Mouse (Mus musculus) layer of hippocampus, adult 11-12 months (tissue): ENCODE measurements around the gene Rab31.

Source experiments
- DNase-seq: peaks from one replicate; pipeline ENCODE4 v3.0.0; 2022; ENCODE audit warnings: low spot score

The Rab31 gene

GRCm38 (mm10) chr17:65625563-65625962 lies 147.0 kb downstream of the Rab31 start:
- DNase-seq = no peak

- DNase-seq = no peak
These were observed 149.4 kb downstream of the Rab31 start for GRCm38 (mm10) chr17:65623130-65623529.

- DNase-seq = peak; percentile 38
These were observed 154.1 kb downstream of the Rab31 start for GRCm38 (mm10) chr17:65618431-65618830.

GRCm38 (mm10) chr17:65615678-65616077 lies 156.9 kb downstream of the Rab31 start:
- no peak for DNase-seq

- DNase-seq = peak; percentile 24
These were observed 158.1 kb downstream of the Rab31 start for GRCm38 (mm10) chr17:65614431-65614830.

- DNase-seq = peak; percentile 97
These were observed 158.8 kb downstream of the Rab31 start, which contains the start of gene Vapa for GRCm38 (mm10) chr17:65613463-65614412. Gene Vapa, minus strand, starts transcription at chr17:65613555.

- no peak for DNase-seq
These were observed 159.4 kb downstream of the Rab31 start for GRCm38 (mm10) chr17:65613142-65613462.

- DNase-seq = peak; percentile 27
These were observed 160.0 kb downstream of the Rab31 start for GRCm38 (mm10) chr17:65612391-65613141.

- no peak for DNase-seq
These were observed 160.8 kb downstream of the Rab31 start for GRCm38 (mm10) chr17:65611721-65612120.

- no peak for DNase-seq
These were observed 163.8 kb downstream of the Rab31 start for GRCm38 (mm10) chr17:65608743-65609142.

- DNase-seq = no peak
These were observed 164.3 kb downstream of the Rab31 start for GRCm38 (mm10) chr17:65608312-65608687.

- no peak for DNase-seq
These were observed 164.8 kb downstream of the Rab31 start for GRCm38 (mm10) chr17:65607574-65608311.

- DNase-seq = no peak
These were observed 166.5 kb downstream of the Rab31 start for GRCm38 (mm10) chr17:65606014-65606413.

- no peak for DNase-seq
These were observed 167.7 kb downstream of the Rab31 start for GRCm38 (mm10) chr17:65604892-65605291.

- DNase-seq = no peak
These were observed 168.2 kb downstream of the Rab31 start for GRCm38 (mm10) chr17:65604315-65604714.
